Mouse (Mus musculus) ovary, postnatal 14 days (tissue): ENCODE measurements around the gene Sdf2l1.

Experiments used
- DNase-seq: peaks from one replicate; pipeline ENCODE4 v3.0.0; 2022; ENCODE audit warnings: low spot score

Gene Sdf2l1

DNA sequence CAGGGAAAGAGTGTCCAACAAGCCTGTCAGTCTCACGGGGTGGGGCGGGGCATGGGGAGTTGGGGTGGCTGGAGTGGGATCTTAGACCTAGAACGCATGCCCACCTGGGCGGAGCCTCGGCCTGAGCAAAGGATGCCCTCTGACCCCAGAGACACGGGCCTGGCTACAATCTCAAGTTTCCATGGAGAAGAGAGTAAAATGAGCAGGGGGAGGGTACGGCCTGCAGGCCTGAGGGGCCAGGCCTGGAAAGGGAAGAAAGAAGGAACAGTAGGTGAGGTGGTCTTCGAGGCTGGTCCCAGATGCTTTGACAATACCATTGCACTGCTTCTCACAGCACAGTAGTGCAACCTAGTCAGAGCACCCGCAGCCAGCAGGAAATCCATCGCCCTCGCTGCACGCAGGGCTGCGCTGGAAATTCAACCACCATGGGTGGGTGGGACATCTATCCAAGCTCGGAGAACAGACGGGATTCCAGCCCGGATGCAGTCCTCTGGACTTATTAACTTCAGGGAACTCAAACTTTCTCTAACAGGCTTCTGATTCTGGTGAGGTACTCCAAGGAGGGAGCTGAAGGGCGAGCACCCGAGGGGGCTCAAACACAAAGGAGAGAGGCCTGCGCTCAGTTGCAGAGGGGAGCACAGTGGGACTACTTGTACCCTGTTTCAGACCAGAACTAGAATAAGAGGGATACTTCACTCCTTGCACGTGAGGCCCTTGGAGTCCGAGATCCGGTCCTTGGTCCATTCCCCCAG lies 7.9 kb downstream of the Sdf2l1 start:
- no peak for DNase-seq

DNA sequence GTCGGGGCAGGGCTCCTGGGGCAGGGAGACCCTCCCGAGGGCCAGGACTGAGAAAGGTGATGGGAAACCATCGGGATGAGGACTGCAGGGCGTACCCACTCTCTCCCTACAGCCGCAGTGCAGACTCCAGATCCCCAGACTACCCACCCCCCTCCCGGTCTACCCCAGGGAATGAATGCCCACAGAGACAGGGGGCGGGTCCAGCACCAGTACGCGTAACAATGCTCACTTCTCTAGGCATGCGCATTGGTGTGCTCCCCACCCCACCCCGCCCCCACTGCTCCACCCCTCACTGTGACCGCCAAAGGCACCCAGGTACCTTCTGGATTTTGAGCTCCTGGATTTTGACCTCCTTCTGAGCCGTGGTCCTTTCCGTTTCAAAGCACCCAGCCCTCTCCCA lies 10.6 kb downstream of the Sdf2l1 start:
- DNase-seq: no peak

DNA sequence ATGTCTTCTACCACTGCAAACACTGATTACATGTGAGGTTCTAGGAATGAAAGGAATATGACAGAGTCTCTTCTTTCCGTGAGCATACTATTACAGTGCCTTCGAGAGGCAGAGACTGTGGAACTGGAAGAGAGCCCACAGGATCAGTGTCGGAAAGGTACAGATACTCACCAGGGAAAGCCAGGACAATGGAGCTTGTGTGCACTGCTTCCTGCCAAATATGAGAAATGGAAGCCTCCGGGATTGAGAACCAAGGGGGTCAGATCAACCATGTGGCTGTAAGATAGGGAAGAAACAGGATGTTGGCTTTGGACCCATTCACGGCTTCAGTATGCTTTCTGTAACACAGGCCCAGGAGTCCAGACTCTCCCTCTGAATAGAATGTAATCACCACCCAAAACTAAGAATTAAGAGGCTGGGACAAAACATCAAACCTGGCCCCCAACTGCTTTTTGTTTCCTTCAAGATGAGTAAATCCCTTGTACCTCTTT lies 14.8 kb downstream of the Sdf2l1 start:
- DNase-seq: no peak

DNA sequence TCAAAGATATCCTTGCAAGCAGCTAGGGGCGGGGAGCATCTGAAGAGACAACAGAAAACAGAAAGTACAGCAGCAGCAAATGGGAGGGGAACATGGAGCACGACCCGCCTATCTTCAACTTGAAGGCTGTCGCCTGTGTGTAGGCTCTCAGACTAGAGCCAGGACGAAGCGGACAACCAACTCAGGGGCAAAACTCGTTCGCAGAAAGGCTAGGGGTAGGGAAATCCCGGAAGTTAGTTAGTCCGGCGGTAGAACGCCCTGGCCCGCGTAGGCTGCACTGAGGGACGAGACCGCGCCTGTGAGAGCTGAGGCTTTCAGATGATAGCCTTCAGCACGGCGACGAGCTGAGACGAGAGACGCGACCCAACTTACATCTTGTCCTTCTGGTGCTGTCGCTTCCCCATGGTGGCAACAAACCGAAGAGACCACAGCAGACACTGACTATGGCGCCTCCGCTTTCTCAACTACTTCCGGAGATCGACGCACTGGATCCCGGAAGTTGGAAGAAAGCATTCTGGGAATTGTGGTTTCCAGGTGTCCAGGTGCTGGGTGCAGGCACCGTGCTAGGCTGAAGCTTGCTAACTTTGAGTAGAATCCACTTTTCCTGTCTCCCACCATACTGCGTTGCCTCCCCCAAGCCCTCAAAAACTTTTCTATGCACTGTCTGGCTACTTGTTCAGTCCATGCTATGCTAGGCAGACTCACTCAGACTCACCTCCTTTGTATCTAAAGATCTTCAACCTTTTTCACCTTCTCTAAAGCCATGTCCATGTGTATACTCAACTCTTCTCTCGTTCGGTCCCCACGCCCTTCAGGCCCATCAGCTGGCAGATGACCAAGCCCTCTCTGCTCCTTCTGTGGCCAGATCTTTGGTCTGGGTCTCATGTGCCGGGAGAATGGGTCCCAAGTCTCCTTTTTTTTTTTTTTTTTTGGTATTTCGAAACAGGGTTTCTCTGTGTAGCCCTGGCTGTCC lies 21.1 kb downstream of the Sdf2l1 start, which contains the start of gene Ppil2:
Gene Ppil2, minus strand, starts transcription at position 487 of the 973 bp plus-strand sequence.
- peak; percentile 51 for DNase-seq

DNA sequence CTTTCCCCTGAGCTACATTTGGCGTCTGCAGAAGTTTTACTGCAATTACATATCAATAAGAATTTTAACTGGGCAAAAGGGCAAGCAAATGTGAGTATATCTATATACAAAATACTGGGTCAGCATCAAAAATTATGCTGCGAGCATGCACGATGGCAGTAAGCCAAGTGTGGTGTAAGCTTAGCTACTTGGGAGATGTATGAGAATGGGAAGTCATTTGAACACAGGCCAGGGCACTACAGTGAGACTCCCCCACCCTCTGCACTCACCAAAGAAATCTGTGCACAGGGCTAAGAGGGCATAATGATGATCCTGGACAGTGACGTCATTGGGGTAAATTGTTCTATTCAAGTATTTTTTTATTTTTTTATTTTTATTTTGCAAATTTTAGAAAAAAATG lies 27.6 kb downstream of the Sdf2l1 start:
- no peak for DNase-seq

DNA sequence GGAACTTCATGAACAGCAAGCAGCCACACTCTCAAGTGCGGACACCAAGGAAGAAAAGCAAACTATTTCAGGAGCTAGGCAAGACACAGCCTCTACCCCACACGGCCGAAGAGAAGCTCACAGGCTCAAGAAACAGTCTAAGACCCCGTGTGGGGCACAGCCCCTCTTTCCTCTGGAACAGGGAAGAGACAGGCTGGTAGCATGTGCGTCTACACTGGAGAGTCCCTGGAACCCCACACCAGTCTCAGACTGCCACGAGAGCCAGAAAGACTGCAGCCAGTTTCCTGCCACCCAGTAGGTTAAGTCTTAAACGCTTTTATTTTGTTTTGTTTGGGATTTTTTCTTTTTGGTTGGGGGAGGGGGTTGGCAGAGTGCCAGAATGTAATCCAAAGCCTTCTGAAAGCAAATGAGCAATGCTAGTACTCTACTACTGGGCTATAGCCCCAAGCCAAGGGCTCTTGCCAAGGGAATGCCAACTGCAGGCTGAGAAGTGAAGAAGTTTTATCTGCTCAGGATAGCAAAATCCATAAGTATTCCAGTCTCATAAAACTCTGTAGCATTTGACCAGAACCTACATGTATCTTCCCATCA lies 29.5 kb downstream of the Sdf2l1 start:
- no peak for DNase-seq

DNA sequence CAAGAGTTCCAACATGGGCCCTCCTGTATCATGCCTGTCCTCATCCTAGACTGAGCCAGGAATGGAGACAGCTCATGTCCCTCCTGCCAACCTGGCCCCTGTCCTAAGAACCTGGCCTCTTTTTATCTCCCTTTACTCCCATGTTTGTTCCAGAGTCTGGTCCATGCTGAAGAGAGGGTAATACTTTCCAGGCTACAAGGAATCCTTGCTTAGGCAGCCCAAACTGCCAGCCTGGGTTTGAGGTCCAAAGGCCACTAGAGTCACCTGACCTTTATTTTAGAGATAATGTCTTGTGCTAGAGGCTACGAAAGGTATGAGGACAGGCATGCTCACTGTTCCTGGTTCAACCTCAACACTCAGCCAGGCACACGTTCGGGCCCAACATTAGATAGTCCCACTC lies 35.2 kb downstream of the Sdf2l1 start:
- no peak for DNase-seq

DNA sequence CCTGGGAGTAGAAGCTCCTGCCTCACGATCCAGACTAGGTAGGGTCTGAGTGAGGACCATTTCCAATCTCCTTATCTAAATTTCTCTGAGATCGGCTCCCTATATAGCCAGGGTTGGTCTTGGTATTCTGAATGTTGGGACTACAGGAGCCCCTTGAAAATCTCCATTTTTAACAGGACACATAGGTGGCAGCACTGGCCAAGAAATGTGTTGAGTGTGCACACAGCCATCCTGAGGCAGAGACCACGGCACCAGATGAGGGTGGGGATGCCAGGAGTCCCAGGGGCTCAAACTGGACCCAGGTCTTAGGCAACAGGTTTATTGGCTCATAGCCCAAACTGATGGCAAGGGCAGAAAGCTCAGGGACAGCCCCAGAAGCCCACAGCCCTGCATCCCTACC lies 43.8 kb downstream of the Sdf2l1 start:
- DNase-seq: no peak

DNA sequence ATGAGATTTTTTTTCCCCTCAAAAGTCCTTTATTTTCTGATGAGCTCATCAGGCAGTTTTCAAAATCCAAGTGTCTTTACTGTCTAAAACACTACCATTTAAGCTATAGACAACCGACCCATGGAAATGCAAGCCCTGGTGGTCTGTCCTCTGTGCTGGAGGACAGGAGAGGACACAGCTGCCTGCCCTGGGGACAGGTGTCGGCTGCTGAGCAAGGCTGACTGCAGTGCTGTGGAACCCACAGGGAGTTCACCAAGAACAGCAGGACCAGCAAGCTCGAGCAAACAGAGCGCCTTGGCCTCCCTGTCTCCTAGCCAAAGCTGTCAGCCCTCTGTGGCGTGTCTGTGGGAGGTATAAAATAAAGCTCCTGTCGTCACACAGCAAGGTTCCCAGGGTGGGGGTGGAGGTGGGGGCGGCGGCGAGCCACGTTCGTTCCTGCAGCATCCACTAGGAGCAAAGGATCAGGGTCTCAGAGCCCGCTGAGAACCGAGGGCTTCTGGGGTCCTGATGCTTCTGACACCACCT lies 45.5 kb downstream of the Sdf2l1 start:
- no peak for DNase-seq

DNA sequence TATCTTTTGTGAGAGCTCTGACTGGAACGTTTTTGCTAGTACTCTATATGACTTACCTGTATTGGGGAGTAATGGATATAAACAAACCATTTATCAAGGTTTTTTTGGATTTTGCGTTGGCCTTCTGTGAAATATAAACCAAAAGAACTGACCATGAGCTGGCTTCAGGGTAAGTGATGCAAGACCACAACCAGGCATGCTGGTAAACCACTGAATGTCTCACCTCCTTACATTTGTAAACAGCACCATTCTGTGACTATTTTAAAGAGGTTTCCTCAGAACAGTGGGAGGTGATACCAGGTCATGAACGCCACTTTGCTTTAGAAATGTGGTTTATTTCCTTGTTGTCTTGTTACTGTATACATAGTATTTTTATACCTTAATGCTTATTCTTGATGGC lies 45.9 kb downstream of the Sdf2l1 start:
- no peak for DNase-seq

DNA sequence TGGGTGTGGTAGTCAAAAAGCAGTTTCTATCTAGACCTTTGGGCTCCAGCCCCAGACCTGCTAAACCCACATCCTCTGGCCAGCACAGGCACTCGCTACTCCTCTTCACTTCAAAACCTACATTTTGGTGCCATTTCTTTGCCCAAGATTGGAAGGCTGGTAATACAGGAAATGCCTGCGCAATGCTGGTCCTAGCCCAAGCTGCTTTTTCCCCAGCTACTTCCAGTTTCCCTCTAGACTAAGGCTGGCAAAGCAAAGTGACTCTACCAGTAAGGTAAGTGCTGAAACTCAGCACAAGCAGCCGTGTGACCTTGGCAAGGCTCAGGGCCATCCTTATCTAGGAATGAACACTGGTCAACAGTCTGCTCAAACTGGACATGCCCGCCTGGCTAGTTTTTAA lies 46.5 kb downstream of the Sdf2l1 start:
- DNase-seq: no peak

DNA sequence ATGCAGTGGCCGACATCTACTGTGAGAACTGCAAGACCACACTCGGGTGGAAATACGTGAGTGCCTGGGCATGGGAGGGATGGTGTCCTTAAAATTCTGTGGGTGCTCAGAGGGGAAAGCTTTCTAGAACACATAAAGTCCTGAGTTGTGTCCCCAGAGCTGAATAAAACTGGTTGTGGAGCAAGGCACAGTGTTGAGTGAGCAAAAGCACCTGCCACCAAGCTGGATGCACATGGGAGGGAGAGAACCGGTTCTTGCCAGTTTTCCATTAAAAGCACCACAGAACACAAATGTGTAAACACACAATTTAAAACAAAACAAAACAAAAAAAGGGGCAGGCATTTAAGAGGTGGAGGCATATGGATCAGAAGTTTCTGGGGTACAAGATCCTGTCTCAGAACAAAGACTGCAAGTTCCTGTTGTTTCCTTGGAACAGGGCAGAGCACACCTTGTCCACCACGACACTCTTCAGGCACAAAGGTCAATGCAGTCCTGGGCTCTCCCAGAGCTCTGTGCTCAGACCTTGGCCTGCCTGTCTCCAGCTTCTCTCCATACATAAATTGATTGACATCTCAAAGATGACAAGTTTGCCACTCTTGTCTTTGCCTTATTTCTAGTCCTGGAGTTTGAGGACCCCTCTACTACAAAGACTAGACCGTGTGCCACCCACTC lies 49.9 kb downstream of the Sdf2l1 start:
- DNase-seq: no peak
